Mouse (Mus musculus) ovary, adult 10 weeks (tissue): Measurements from ENCODE around the gene Rpusd3. TPM values are rescaled to one million over a fixed set of nuclear protein-coding genes. Genes with fewer than 3 reads are reported as not detected.

Source experiments
- polyA plus RNA-seq: library from polyadenylated mRNA; stranded (reverse); fragments of 350-450 nt; fragmentation: Illumina TruSeq; extraction: RNeasy Lipid Tissue Mini Kit (QIAGEN cat#74804); gene quantifications from one replicate; pipeline ENCODE4 v1.2.3, GENCODE M21; 2014

Gene Rpusd3
- polyA plus RNA-seq, result not detected

DNA sequence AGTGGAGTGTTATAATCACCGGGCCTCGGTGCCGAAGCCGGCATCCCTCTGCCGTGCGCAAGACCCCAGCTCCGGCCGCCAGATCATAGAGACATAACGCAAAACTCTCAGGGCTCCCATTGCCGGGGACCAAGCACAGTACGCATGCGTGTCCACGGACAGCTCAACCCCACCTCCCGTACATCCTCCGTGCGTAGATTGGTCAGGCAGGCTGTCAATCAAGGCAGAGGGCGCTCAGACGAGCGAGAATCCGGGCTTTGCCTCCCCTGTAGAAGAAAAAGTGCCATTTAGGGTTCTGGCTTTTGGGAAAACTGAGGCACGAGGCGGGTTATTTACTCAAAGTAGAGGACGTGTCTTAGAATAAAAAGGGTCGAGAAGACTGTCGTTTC, at the start of gene Rpusd3:
Gene Rpusd3, minus strand, starts transcription at position 142 of the 389 bp plus-strand sequence.

DNA sequence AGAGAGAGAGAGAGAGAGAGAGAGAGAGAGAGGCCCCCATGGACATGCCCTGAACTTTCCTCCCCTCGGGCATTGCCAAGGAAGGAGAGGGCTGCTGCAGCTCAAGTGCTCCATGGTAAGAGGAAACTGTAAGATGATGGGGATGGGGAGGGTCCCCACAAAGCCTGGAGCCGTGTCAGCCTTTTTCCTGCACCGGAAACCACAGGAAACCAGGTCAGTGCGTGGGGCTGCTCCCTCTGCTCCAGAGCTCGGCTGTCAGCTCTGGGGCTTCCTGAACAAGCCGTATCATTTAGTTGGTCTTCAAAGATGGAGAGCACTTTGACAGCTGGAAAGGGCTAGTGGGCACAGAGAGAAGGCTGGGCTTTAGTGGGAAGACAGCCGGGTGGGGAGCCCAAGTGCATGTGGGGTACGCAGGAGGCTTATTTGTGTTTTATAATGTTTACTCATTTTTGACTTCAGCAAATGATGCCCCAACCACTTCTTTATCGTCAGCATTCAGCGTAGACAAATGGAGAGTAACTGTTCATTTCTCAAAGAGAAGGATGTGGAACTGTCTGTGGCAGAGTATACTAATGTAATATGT, 38.9 kb upstream of the Rpusd3 start, which contains the start of gene Il17re:
Gene Il17re, plus strand, starts transcription at position 533 of the 583 bp plus-strand sequence.

DNA sequence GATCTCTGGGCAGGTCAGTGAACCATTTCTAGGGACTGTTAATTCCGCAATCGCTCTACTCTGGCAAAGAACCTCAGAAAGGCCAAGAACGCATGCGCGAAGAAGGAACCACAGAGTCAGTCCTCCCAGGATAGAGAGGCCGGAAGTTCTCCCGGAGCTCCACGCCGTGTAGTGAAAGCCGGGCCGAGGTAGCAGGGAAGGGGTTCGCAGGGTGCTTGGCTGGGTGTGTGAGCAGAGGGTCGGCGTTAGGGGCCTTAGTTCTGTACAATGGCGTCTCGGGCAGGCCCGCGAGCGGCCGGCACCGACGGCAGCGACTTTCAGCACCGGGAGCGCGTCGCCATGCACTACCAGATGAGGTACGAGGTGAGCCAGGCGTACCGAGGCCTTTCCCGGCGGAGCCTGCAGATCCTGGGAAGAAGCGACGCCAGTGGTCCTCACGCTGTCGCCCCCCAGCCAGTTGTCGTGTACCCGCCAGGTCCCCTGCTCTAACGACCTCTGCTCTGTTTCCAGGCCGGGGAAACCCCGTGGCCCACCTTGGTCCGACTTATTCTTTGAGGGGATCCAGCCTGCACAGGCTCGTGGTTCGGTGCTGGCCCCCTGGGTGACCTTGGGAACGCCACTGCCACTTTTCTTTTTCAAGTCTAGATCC, 23.4 kb upstream of the Rpusd3 start, which contains the start of gene Jagn1:
Gene Jagn1, plus strand, starts transcription at position 128 of the 649 bp plus-strand sequence.

DNA sequence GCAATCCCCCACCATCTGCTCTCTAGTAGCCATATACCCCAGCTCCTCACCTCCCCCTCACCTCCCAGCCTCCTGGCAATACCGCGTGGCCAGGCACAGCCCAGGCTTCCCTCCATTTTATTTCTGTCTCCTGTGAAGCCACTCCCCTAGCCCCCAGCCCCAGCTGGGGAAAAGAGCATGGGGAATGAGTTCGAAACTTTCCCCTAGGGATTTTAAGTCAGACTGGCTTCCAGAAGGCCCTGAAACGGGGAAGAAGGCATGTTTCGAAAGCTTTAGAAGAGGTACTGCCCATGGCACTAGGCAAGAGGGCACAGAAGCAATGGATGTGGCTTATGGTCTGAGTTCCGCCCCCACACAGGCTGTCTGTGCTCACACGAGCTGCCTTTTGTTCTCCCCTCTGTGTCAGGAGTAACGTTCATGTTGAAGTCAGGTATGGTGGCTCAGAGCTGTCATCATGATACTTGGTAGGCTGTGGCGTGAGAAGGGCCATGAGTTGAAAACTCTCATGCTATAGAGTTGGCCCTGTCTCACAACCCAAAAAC, 16.6 kb upstream of the Rpusd3 start, which contains the start of gene Cidec:
Gene Cidec, minus strand, starts transcription at position 97 of the 542 bp plus-strand sequence.

DNA sequence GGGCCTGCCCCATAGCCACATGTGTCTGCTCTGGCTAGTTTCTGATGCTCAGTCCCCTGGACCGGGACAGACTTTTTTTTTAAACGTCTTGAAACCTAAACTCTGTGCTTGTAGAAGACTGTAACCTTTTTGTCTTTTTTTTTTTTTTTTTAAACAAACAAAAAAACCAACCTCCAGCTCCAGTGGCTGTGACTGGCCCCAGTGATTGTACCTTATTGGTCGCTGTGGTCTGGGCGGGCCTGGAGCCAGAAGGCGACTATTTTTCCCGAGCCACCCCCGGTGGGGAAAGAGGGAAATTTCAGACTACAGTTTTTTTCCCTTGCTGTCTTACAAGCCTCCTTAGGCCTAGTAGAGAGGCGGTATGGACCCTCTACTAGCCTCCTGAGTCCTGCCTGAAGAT, 30.2 kb downstream of the Rpusd3 start, which contains the start of gene Ttll3:
Gene Ttll3, plus strand, starts transcription at position 301 of the 400 bp plus-strand sequence.

DNA sequence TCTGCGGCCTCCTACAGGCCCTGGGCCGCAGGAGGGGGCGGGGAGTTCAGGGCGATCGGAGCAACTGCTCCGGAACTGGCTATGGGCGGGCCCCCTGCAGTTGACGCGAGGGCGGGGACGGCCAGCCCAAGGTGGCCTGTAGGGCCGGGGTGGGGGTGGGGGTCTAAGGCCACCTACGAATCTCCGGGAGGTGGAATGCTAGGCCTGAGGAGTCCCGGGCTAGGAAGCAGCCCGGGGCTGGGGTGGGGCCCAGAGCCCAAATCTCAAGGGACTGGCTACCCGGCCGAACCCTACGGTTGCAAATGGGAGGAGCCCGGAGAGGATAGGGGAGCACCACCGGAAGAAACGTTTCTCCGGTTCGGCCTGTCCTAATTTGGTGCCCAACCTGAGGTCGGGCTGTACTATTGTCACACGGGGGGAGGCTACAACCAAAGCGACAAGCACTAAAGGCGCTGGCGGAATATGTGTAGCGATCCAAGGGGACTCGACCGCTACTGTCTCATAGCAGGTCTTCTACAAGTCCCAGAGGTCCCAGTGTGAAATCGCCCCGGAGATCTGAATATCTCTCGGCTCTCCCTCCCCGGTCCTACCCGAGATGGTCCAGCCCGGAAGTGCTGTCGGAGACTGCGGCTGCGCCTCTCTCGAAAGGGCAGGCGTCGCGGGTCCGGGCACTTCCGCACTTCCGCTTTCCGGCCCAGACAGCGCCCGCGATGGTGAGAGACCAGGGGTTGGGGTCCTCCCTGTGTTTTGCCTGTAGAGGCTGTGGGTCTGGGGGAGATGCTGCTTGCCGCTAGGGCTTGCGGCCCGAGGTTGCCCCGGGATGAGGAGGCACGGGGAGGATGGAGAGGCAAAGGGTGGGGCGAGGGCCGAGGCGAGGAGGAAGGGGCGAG, 41.4 kb downstream of the Rpusd3 start, which contains the start of the genes Tada3 and Arpc4:
Gene Tada3, minus strand, starts transcription at position 388 of the 890 bp plus-strand sequence.
Gene Arpc4, plus strand, starts transcription at position 620 of the 890 bp plus-strand sequence.

Other genes starting within 250 kb of the Rpusd3 start
- gene Lhfpl4, start 224.0 kb downstream of the Rpusd3 start, polyA plus RNA-seq, result 0.20 TPM
- 35.6 TPM for gene Mtmr14, start 181.5 kb downstream of the Rpusd3 start, polyA plus RNA-seq
- gene Cpne9, start 137.0 kb downstream of the Rpusd3 start, polyA plus RNA-seq, result 0.20 TPM
- 3.5 TPM for gene Brpf1, start 112.2 kb downstream of the Rpusd3 start, polyA plus RNA-seq
- 3.6 TPM for gene Ogg1, start 92.4 kb downstream of the Rpusd3 start, polyA plus RNA-seq
- gene Camk1, start 75.4 kb downstream of the Rpusd3 start, polyA plus RNA-seq, result 23.9 TPM
- 3.1 TPM for gene Tada3, start 41.5 kb downstream of the Rpusd3 start, polyA plus RNA-seq
- 117 TPM for gene Arpc4, start 41.2 kb downstream of the Rpusd3 start, polyA plus RNA-seq
- not detected for gene Ttll3, start 30.1 kb downstream of the Rpusd3 start, polyA plus RNA-seq
- gene Cidec, start 16.4 kb upstream of the Rpusd3 start, polyA plus RNA-seq, result 0.54 TPM
- 22.8 TPM for gene Jagn1, start 23.2 kb upstream of the Rpusd3 start, polyA plus RNA-seq
- gene Il17re, start 39.1 kb upstream of the Rpusd3 start, polyA plus RNA-seq, result 0.57 TPM
- gene Il17rc, start 52.1 kb upstream of the Rpusd3 start, polyA plus RNA-seq, result 0.77 TPM
- gene Creld1, start 64.0 kb upstream of the Rpusd3 start, polyA plus RNA-seq, result 1.2 TPM
- not detected for gene Prrt3, start 82.6 kb upstream of the Rpusd3 start, polyA plus RNA-seq
- gene Emc3, start 112.3 kb upstream of the Rpusd3 start, polyA plus RNA-seq, result 111 TPM
- gene Fancd2, start 112.3 kb upstream of the Rpusd3 start, polyA plus RNA-seq, result 4.6 TPM
- gene Fancd2os, start 181.4 kb upstream of the Rpusd3 start, polyA plus RNA-seq, result 0.34 TPM
- gene Brk1, start 185.4 kb upstream of the Rpusd3 start, polyA plus RNA-seq, result 43.7 TPM
- gene Vhl, start 204.6 kb upstream of the Rpusd3 start, polyA plus RNA-seq, result 38.4 TPM
- gene Irak2, start 219.1 kb upstream of the Rpusd3 start, polyA plus RNA-seq, result 3.0 TPM